Mouse (Mus musculus): ENCODE results near the gene Mxra8. TPM values are rescaled to one million over a fixed set of nuclear protein-coding genes. Genes with fewer than 3 reads are reported as not detected.

Gene Mxra8
- polyA plus RNA-seq, 1 experiment: 23.8 TPM

GRCm38 (mm10) chr4:155871404-155871803 is 31.9 kb downstream of the Mxra8 start:
- no peak overlapping the region for H3K27ac ChIP-seq (ENCODE audit: insufficient read depth, low read length)
- peak in 1 of 2 experiments; percentile 0 for DNase-seq
- no peaks in the 10 kb centered on the region for H3K27me3 ChIP-seq (ENCODE audit: control insufficient read depth, insufficient read depth, low read length)
- TF ChIP-seq POLR2A (IDR thresholded peaks at IDR 0.05; ENCODE audit: borderline replicate concordance, insufficient read depth, low read length): no peak
- TF ChIP-seq CTCF (IDR thresholded peaks at IDR 0.05; ENCODE audit: borderline replicate concordance, insufficient read depth, low read depth, low read length): no peak
- no peak overlapping the region for H3K4me3 ChIP-seq (replicated peaks; ENCODE audit: insufficient read depth, low read depth, low read length)
- 94% methylated on average over 7 of the region's 7 CpGs for WGBS
- peaks cover 12% of the 10 kb centered on the region for H3K4me1 ChIP-seq (ENCODE audit: control insufficient read depth, insufficient read depth, low read length)

- no peak overlapping the region for H3K27ac ChIP-seq (ENCODE audit: insufficient read depth, low read length)
- no peaks in the 10 kb centered on the region for H3K4me1 ChIP-seq (ENCODE audit: control insufficient read depth, insufficient read depth, low read length)
- WGBS: 89% methylated on average over 3 of the region's 3 CpGs
- H3K4me3 ChIP-seq (replicated peaks; ENCODE audit: insufficient read depth, low read depth, low read length): no peak overlapping the region
- TF ChIP-seq POLR2A (IDR thresholded peaks at IDR 0.05; ENCODE audit: borderline replicate concordance, insufficient read depth, low read length) (no peak), CTCF (IDR thresholded peaks at IDR 0.05; ENCODE audit: borderline replicate concordance, insufficient read depth, low read depth, low read length) (no peak)
- H3K27me3 ChIP-seq (ENCODE audit: control insufficient read depth, insufficient read depth, low read length): no peaks in the 10 kb centered on the region
- DNase-seq: no peak
Observed at GRCm38 (mm10) chr4:155883587-155883986, 44.1 kb downstream of the Mxra8 start.

- H3K4me3 ChIP-seq (replicated peaks; ENCODE audit: insufficient read depth, low read depth, low read length): no peak overlapping the region
- WGBS: 76% methylated on average over 5 of the region's 5 CpGs
- no peak for TF ChIP-seq POLR2A (IDR thresholded peaks at IDR 0.05; ENCODE audit: borderline replicate concordance, insufficient read depth, low read length)
- no peak for TF ChIP-seq CTCF (IDR thresholded peaks at IDR 0.05; ENCODE audit: borderline replicate concordance, insufficient read depth, low read depth, low read length)
- no peak overlapping the region for H3K27ac ChIP-seq (ENCODE audit: insufficient read depth, low read length)
- H3K4me1 ChIP-seq (ENCODE audit: control insufficient read depth, insufficient read depth, low read length): peaks cover 4% of the 10 kb centered on the region; the same call in 1 of the 2 replicates
- DNase-seq: peak in 1 of 2 experiments; percentile 4
- H3K27me3 ChIP-seq (ENCODE audit: control insufficient read depth, insufficient read depth, low read length): no peaks in the 10 kb centered on the region
Observed at GRCm38 (mm10) chr4:155886330-155886729, 46.9 kb downstream of the Mxra8 start.

GRCm38 (mm10) chr4:155887674-155888073 is 48.2 kb downstream of the Mxra8 start:
- no peak for TF ChIP-seq CTCF (IDR thresholded peaks at IDR 0.05; ENCODE audit: borderline replicate concordance, insufficient read depth, low read depth, low read length)
- TF ChIP-seq POLR2A (IDR thresholded peaks at IDR 0.05; ENCODE audit: borderline replicate concordance, insufficient read depth, low read length): no peak
- H3K27ac ChIP-seq (ENCODE audit: insufficient read depth, low read length): no peak overlapping the region
- peaks cover 4% of the 10 kb centered on the region; the same call in 1 of the 2 replicates for H3K4me1 ChIP-seq (ENCODE audit: control insufficient read depth, insufficient read depth, low read length)
- H3K27me3 ChIP-seq (ENCODE audit: control insufficient read depth, insufficient read depth, low read length): no peaks in the 10 kb centered on the region
- peak in 1 of 2 experiments; percentile 10 for DNase-seq
- WGBS: 64% methylated on average over 10 of the region's 10 CpGs
- H3K4me3 ChIP-seq (replicated peaks; ENCODE audit: insufficient read depth, low read depth, low read length): no peak overlapping the region

- TF ChIP-seq CTCF (IDR thresholded peaks at IDR 0.05; ENCODE audit: borderline replicate concordance, insufficient read depth, low read depth, low read length) (no peak), POLR2A (IDR thresholded peaks at IDR 0.05; ENCODE audit: borderline replicate concordance, insufficient read depth, low read length) (no peak)
- 91% methylated on average over 9 of the region's 9 CpGs for WGBS
- Histone ChIP-seq H3K27me3 (ENCODE audit: control insufficient read depth, insufficient read depth, low read length) (no peaks in the 10 kb centered on the region), H3K4me3 (replicated peaks; ENCODE audit: insufficient read depth, low read depth, low read length) (no peak overlapping the region), H3K27ac (ENCODE audit: insufficient read depth, low read length) (no peak overlapping the region), H3K4me1 (ENCODE audit: control insufficient read depth, insufficient read depth, low read length) (peaks cover 5% of the 10 kb centered on the region; the same call in 1 of the 2 replicates)
- DNase-seq: peak in 1 of 2 experiments; percentile 12
Observed at GRCm38 (mm10) chr4:155888181-155888580, 48.7 kb downstream of the Mxra8 start.

GRCm38 (mm10) chr4:155889316-155889715 is 49.8 kb downstream of the Mxra8 start:
- Histone ChIP-seq H3K27ac (ENCODE audit: insufficient read depth, low read length) (no peak overlapping the region), H3K4me3 (replicated peaks; ENCODE audit: insufficient read depth, low read depth, low read length) (no peak overlapping the region), H3K27me3 (ENCODE audit: control insufficient read depth, insufficient read depth, low read length) (no peaks in the 10 kb centered on the region), H3K4me1 (ENCODE audit: control insufficient read depth, insufficient read depth, low read length) (peaks cover 15% of the 10 kb centered on the region; the same call in 1 of the 2 replicates)
- 74% methylated on average over 5 of the region's 5 CpGs for WGBS
- peak in 1 of 2 experiments; percentile 9 for DNase-seq
- TF ChIP-seq POLR2A (IDR thresholded peaks at IDR 0.05; ENCODE audit: borderline replicate concordance, insufficient read depth, low read length) (no peak), CTCF (IDR thresholded peaks at IDR 0.05; ENCODE audit: borderline replicate concordance, insufficient read depth, low read depth, low read length) (no peak)

- H3K27ac ChIP-seq (ENCODE audit: insufficient read depth, low read length): no peak overlapping the region
- no peaks in the 10 kb centered on the region for H3K27me3 ChIP-seq (ENCODE audit: control insufficient read depth, insufficient read depth, low read length)
- no peak for TF ChIP-seq CTCF (IDR thresholded peaks at IDR 0.05; ENCODE audit: borderline replicate concordance, insufficient read depth, low read depth, low read length)
- no peak for TF ChIP-seq POLR2A (IDR thresholded peaks at IDR 0.05; ENCODE audit: borderline replicate concordance, insufficient read depth, low read length)
- peak overlapping the region; percentile 83 for H3K4me3 ChIP-seq (replicated peaks; ENCODE audit: insufficient read depth, low read depth, low read length)
- 1% methylated on average over 34 of the region's 34 CpGs for WGBS
- H3K4me1 ChIP-seq (ENCODE audit: control insufficient read depth, insufficient read depth, low read length): peaks cover 20% of the 10 kb centered on the region
- DNase-seq: no peak
Observed at GRCm38 (mm10) chr4:155891011-155891471, 51.6 kb downstream of the Mxra8 start.

- TF ChIP-seq POLR2A (IDR thresholded peaks at IDR 0.05; ENCODE audit: borderline replicate concordance, insufficient read depth, low read length) (peak; percentile 38; the same call in 1 of the 2 replicates), CTCF (IDR thresholded peaks at IDR 0.05; ENCODE audit: borderline replicate concordance, insufficient read depth, low read depth, low read length) (no peak)
Observed at GRCm38 (mm10) chr4:155891551-155892001, 52.1 kb downstream of the Mxra8 start, which contains the start of the genes Pusl1 and Acap3. Gene Pusl1, minus strand, starts transcription at chr4:155891781. Gene Acap3, plus strand, starts transcription at chr4:155891822.

More at GRCm38 (mm10) chr4:155891551-155892001, 52.1 kb downstream of the Mxra8 start, which contains the start of the genes Pusl1 and Acap3:
- Histone ChIP-seq H3K27ac (ENCODE audit: insufficient read depth, low read length) (peak within 1 kb of the TSS; percentile 99), H3K4me1 (ENCODE audit: control insufficient read depth, insufficient read depth, low read length) (peaks cover 25% of the 10 kb centered on the region), H3K4me3 (replicated peaks; ENCODE audit: insufficient read depth, low read depth, low read length) (peak within 1 kb of the TSS; percentile 83), H3K27me3 (ENCODE audit: control insufficient read depth, insufficient read depth, low read length) (no peaks in the 10 kb centered on the region)
- peak; percentile 96 to 98 for DNase-seq
- under 1% methylated on average over 51 of the region's 52 CpGs for WGBS

All from cerebellum, adult 2 months (tissue).